Mouse (Mus musculus): Measurements from ENCODE around the gene D430041D05Rik.

GRCm38 (mm10) chr2:104367836-104368298 is 42.9 kb downstream of the D430041D05Rik start:
- TF ChIP-seq POLR2A (IDR thresholded peaks at IDR 0.05; ENCODE audit: low read depth, low read length) (no peak), CTCF (IDR thresholded peaks at IDR 0.05; ENCODE audit: borderline replicate concordance, insufficient read depth, low read length) (no peak)
